Mouse (Mus musculus): ENCODE measurements around the gene Syngr3. TPM values are rescaled to one million over a fixed set of nuclear protein-coding genes. Genes with fewer than 3 reads are reported as not detected.
A peak's percentile ranks its signal among the peaks of the same experiment; 100 is the strongest.

Syngr3 gene
- polyA plus RNA-seq, 1 experiment, result 177 TPM

- Histone ChIP-seq H3K4me3 (ENCODE audit: insufficient read depth, low read length) (peak overlapping the region; percentile 31), H3K4me1 (ENCODE audit: control insufficient read depth, insufficient read depth, low read length) (peaks cover 9% of the 10 kb centered on the region), H3K27ac (ENCODE audit: insufficient read depth, low read length) (no peak overlapping the region)
- TF ChIP-seq POLR2A (IDR thresholded peaks at IDR 0.05; ENCODE audit: extremely low read depth, insufficient read depth, low read length) (no peak), CTCF (IDR thresholded peaks at IDR 0.05; ENCODE audit: extremely low read depth, insufficient read depth, low read length) (no peak)
Measured at GRCm38 (mm10) chr17:24687599-24687998, 2.2 kb downstream of the Syngr3 start.

GRCm38 (mm10) chr17:24687146-24687595 is 2.6 kb downstream of the Syngr3 start:
- Histone ChIP-seq H3K27ac (ENCODE audit: insufficient read depth, low read length) (no peak overlapping the region), H3K4me3 (ENCODE audit: insufficient read depth, low read length) (peak overlapping the region; percentile 31), H3K4me1 (ENCODE audit: control insufficient read depth, insufficient read depth, low read length) (peaks cover 9% of the 10 kb centered on the region)
- TF ChIP-seq CTCF (IDR thresholded peaks at IDR 0.05; ENCODE audit: extremely low read depth, insufficient read depth, low read length), result no peak
- TF ChIP-seq POLR2A (IDR thresholded peaks at IDR 0.05; ENCODE audit: extremely low read depth, insufficient read depth, low read length), result no peak

- Histone ChIP-seq H3K27ac (ENCODE audit: insufficient read depth, low read length) (no peak overlapping the region), H3K4me1 (ENCODE audit: control insufficient read depth, insufficient read depth, low read length) (peaks cover 9% of the 10 kb centered on the region), H3K4me3 (ENCODE audit: insufficient read depth, low read length) (no peak overlapping the region)
- TF ChIP-seq POLR2A (IDR thresholded peaks at IDR 0.05; ENCODE audit: extremely low read depth, insufficient read depth, low read length), result no peak
- no peak for TF ChIP-seq CTCF (IDR thresholded peaks at IDR 0.05; ENCODE audit: extremely low read depth, insufficient read depth, low read length)
Measured at GRCm38 (mm10) chr17:24686514-24686913, 3.2 kb downstream of the Syngr3 start.

GRCm38 (mm10) chr17:24677500-24678080 is 12.2 kb downstream of the Syngr3 start:
- Histone ChIP-seq H3K27ac (ENCODE audit: insufficient read depth, low read length) (no peak overlapping the region), H3K4me3 (ENCODE audit: insufficient read depth, low read length) (no peak overlapping the region), H3K4me1 (ENCODE audit: control insufficient read depth, insufficient read depth, low read length) (peaks cover 3% of the 10 kb centered on the region; the same call in 1 of the 2 replicates)
- TF ChIP-seq CTCF (IDR thresholded peaks at IDR 0.05; ENCODE audit: extremely low read depth, insufficient read depth, low read length) (no peak), POLR2A (IDR thresholded peaks at IDR 0.05; ENCODE audit: extremely low read depth, insufficient read depth, low read length) (no peak)

GRCm38 (mm10) chr17:24676877-24677276 is 12.9 kb downstream of the Syngr3 start:
- H3K27ac ChIP-seq (ENCODE audit: insufficient read depth, low read length), result no peak overlapping the region
- H3K4me3 ChIP-seq (ENCODE audit: insufficient read depth, low read length), result no peak overlapping the region
- TF ChIP-seq CTCF (IDR thresholded peaks at IDR 0.05; ENCODE audit: extremely low read depth, insufficient read depth, low read length), result no peak
- no peak for TF ChIP-seq POLR2A (IDR thresholded peaks at IDR 0.05; ENCODE audit: extremely low read depth, insufficient read depth, low read length)
- peaks cover 7% of the 10 kb centered on the region for H3K4me1 ChIP-seq (ENCODE audit: control insufficient read depth, insufficient read depth, low read length)

- peaks cover 9% of the 10 kb centered on the region for H3K4me1 ChIP-seq (ENCODE audit: control insufficient read depth, insufficient read depth, low read length)
- no peak overlapping the region for H3K27ac ChIP-seq (ENCODE audit: insufficient read depth, low read length)
- H3K4me3 ChIP-seq (ENCODE audit: insufficient read depth, low read length), result no peak overlapping the region
- TF ChIP-seq POLR2A (IDR thresholded peaks at IDR 0.05; ENCODE audit: extremely low read depth, insufficient read depth, low read length) (no peak), CTCF (IDR thresholded peaks at IDR 0.05; ENCODE audit: extremely low read depth, insufficient read depth, low read length) (peak; percentile 54)
Measured at GRCm38 (mm10) chr17:24676187-24676586, 13.6 kb downstream of the Syngr3 start.

GRCm38 (mm10) chr17:24674277-24674676 is 15.5 kb downstream of the Syngr3 start:
- TF ChIP-seq CTCF (IDR thresholded peaks at IDR 0.05; ENCODE audit: extremely low read depth, insufficient read depth, low read length) (no peak), POLR2A (IDR thresholded peaks at IDR 0.05; ENCODE audit: extremely low read depth, insufficient read depth, low read length) (no peak)
- no peak overlapping the region for H3K27ac ChIP-seq (ENCODE audit: insufficient read depth, low read length)
- H3K4me3 ChIP-seq (ENCODE audit: insufficient read depth, low read length), result no peak overlapping the region
- H3K4me1 ChIP-seq (ENCODE audit: control insufficient read depth, insufficient read depth, low read length), result peaks cover 9% of the 10 kb centered on the region

- no peak overlapping the region for H3K27ac ChIP-seq (ENCODE audit: insufficient read depth, low read length)
- no peak for TF ChIP-seq CTCF (IDR thresholded peaks at IDR 0.05; ENCODE audit: extremely low read depth, insufficient read depth, low read length)
- no peak for TF ChIP-seq POLR2A (IDR thresholded peaks at IDR 0.05; ENCODE audit: extremely low read depth, insufficient read depth, low read length)
- H3K4me1 ChIP-seq (ENCODE audit: control insufficient read depth, insufficient read depth, low read length), result peaks cover 9% of the 10 kb centered on the region
- H3K4me3 ChIP-seq (ENCODE audit: insufficient read depth, low read length), result no peak overlapping the region
Measured at GRCm38 (mm10) chr17:24672141-24672540, 17.6 kb downstream of the Syngr3 start.

- H3K4me3 ChIP-seq (ENCODE audit: insufficient read depth, low read length), result no peak overlapping the region
- no peak overlapping the region for H3K27ac ChIP-seq (ENCODE audit: insufficient read depth, low read length)
- TF ChIP-seq POLR2A (IDR thresholded peaks at IDR 0.05; ENCODE audit: extremely low read depth, insufficient read depth, low read length), result no peak
- no peak for TF ChIP-seq CTCF (IDR thresholded peaks at IDR 0.05; ENCODE audit: extremely low read depth, insufficient read depth, low read length)
- peaks cover 9% of the 10 kb centered on the region for H3K4me1 ChIP-seq (ENCODE audit: control insufficient read depth, insufficient read depth, low read length)
Measured at GRCm38 (mm10) chr17:24671346-24671745, 18.4 kb downstream of the Syngr3 start.

GRCm38 (mm10) chr17:24670246-24670844 is 19.4 kb downstream of the Syngr3 start:
- Histone ChIP-seq H3K27ac (ENCODE audit: insufficient read depth, low read length) (no peak overlapping the region), H3K4me3 (ENCODE audit: insufficient read depth, low read length) (peak overlapping the region; percentile 50), H3K4me1 (ENCODE audit: control insufficient read depth, insufficient read depth, low read length) (peaks cover 7% of the 10 kb centered on the region)
- no peak for TF ChIP-seq CTCF (IDR thresholded peaks at IDR 0.05; ENCODE audit: extremely low read depth, insufficient read depth, low read length)
- no peak for TF ChIP-seq POLR2A (IDR thresholded peaks at IDR 0.05; ENCODE audit: extremely low read depth, insufficient read depth, low read length)

All from cortical plate, adult 2 months (tissue).